ENCODE assay signal across 11 mouse cellular contexts in the genomic region with DNA sequence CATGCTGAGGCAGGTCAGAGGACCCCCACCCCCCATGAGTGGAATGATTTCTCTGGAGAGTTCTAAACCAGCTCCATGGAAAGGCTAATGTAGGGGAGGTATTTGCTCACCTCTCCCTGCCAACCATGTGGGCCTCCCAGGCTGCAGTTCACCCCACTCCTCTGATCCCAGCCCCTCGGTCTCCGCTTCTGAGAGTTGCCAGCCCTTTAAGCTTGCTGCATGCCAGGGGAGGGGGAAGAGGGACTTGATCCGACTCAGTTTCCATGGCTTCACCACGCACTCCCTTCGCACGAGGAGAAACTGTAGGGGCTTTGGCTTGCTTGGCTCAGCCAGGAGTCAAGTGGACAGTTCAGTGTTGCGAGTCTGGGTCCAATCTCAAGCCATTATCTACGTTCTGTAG. TPM values are rescaled to one million over a fixed set of nuclear protein-coding genes. Genes with fewer than 3 reads are reported as not detected.
"Had no signal": no experiment of that assay in that cellular context is flagged by ENCODE, and none has a peak within 500 bp of the region (broad histone marks: within the 10 kb centered on the region; RNA-seq: fewer than 3 reads in every experiment).

No protein-coding gene starts in this region.

- H3K4me2 ChIP-seq: limb, embryonic 13.5 days; neural tube, embryonic 12.5 days had no signal

- H3K4me3 ChIP-seq: limb, embryonic 13.5 days; neural tube, embryonic 12.5 days had no signal

- H3K36me3 ChIP-seq: limb, embryonic 13.5 days; neural tube, embryonic 12.5 days had no signal

- DNase-seq: kidney, adult 8-10 months; kidney, postnatal 36 days; left cerebral cortex, postnatal 4 days; lung, adult 18-20 months; spleen, adult 18-20 months; thymus, adult 18-20 months; thymus, postnatal 14 days had no signal

- H3K9ac ChIP-seq: limb, embryonic 13.5 days; liver, embryonic 14.5 days; neural tube, embryonic 12.5 days had no signal

- H3K27ac ChIP-seq: limb, embryonic 13.5 days; liver, embryonic 14.5 days; neural tube, embryonic 12.5 days had no signal

RNA-seq across cellular contexts. Expression of a gene that starts 45.9 kb away (rescaled TPM):
- polyA plus RNA-seq: liver, adult 2 months had no signal
